Mouse (Mus musculus) lung, postnatal 10 days (tissue): ENCODE measurements around the gene Limch1.

Source experiments
- DNase-seq: peaks from one replicate; pipeline ENCODE4 v3.0.0; 2021

Limch1 gene

DNA sequence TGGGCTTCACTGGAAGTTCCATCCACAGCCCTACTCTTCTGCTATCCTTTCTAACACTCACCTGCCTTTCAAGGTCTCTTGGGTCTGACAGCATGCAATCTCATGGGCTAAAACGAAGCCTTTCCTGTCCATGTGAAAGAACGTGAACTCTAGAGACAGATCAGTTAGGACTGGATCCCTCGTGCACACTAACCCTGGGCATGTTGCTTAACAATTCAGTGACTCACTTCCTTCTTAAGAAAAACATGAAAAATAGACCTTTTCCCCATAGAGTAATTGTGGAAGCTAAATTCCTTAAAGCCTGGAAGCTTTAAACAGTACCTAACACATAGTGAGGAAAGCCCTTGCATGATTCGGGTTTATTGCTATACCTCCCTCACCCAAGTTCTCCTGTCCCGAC is 345.2 kb downstream of the Limch1 start:
- no peak for DNase-seq

- DNase-seq, result no peak
Measured at GRCm38 (mm10) chr5:67091766-67092165, 346.1 kb downstream of the Limch1 start.

GRCm38 (mm10) chr5:67093991-67094390 is 348.4 kb downstream of the Limch1 start:
- DNase-seq, result no peak

- DNase-seq, result no peak
Measured at GRCm38 (mm10) chr5:67095153-67095552, 349.5 kb downstream of the Limch1 start.

- no peak for DNase-seq
Measured at GRCm38 (mm10) chr5:67095651-67096377, 350.2 kb downstream of the Limch1 start.

- peak; percentile 19 for DNase-seq
Measured at GRCm38 (mm10) chr5:67096378-67096771, 350.7 kb downstream of the Limch1 start.

DNA sequence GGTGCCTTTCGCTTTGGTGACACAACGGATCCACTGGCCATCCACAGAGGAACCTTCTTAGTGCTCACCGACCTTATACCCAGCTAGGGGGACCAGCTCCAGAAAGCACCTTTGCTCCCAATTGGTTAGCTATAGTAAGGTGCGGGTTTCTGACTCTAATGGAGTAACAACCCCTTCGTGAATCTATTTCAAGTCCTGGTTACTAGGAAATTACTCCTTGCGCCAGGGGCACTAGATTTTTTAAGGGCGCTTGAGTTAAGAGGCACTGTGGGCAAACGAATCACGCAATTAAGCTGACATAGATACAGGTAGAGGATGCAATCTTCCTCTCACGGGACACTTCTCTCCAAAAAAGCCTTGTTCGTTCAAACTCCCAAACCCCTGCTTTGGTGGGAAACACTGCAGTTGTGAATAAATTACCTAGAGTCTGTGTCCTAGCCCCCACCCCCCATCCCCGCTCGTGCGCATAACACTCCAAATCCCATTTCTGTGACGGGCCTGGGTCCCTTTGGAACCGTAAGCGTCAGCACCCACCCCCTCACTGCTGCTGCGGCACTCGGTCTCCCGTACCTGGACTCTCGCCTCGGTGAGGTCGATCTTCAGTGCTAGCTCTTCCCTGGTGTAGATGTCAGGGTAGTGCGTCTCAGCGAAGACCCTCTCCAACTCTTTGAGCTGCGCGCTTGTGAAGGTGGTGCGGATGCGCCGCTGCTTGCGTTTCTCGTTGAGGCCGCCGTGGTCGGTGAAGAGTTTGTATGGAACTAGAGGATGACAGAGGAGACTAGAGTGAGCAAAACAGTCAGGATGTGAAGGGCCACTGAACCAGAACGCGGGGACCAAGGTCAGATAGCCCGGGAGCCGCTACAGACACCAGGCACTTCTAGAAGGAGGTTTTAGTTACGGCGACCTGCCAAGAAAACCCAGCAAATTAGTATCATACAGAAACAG is 351.8 kb downstream of the Limch1 start:
- DNase-seq, result no peak

DNA sequence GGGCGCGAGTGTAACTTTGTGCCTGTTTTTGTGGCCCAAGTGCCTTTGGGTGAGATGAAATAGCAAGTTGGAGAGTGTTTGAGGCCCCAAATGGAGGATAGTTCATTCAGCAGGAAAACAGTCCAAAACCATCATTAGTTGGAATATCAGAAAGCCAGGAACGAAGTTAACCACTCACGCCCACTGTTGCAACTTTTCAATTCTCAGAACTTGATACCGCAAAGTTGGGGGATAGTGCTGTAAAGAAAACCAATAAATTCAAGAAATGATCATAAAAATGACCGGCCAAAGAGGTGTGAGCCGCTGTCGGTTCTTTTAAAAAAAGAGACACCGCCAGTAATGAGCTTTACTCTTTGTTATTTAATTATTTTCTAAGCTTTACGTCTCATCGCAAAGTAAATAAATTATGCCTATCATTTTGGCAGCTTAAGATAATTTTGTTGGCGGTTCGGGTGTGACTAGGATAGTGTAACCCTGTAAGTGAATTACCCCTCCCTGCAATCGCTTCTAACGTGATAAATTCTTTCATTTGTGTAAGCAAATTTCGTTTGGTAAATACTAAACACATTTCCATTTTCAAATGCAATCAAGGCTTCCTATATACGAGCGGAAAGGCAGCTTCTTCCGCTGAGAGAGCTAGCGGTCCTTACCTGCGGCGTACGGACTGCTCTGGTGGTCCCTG is 352.6 kb downstream of the Limch1 start:
- no peak for DNase-seq

DNA sequence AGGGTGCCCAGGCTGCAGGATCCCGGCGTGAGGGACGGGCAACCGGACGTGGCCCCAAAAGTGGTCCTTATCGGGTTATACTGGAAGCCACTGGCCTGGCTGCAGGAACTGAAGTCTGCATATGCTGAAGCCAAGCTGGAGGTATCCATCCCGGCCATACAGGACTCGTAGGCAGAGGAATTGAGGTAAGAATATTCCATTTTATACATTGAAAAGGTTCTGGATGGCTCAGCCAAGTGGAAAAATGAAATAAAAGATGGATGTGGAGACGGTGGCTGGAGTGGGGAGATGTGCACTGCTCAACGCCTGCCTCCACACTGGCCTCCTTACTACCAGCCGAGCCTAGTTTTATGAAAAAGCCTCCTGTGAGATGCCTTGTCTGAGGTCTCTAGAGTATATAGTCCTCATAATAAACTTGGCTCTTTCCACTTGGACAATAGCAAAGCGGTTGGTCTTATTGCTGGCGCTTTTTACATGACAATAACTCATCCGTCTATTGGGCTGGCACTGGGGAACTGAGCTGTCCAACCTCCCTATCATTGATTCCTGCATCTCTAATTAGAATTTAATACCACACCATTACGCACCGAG is 353.2 kb downstream of the Limch1 start, which contains the start of gene Phox2b:
Phox2b (minus strand) TSS at position 569 of the 591 bp plus-strand sequence.
- no peak for DNase-seq

GRCm38 (mm10) chr5:67099393-67100271 is 354.0 kb downstream of the Limch1 start:
- no peak for DNase-seq

- no peak for DNase-seq
Measured at GRCm38 (mm10) chr5:67100564-67101394, 355.2 kb downstream of the Limch1 start.

GRCm38 (mm10) chr5:67101395-67101760 is 355.8 kb downstream of the Limch1 start:
- no peak for DNase-seq

GRCm38 (mm10) chr5:67101793-67102600 is 356.4 kb downstream of the Limch1 start:
- peak; percentile 18 for DNase-seq

DNA sequence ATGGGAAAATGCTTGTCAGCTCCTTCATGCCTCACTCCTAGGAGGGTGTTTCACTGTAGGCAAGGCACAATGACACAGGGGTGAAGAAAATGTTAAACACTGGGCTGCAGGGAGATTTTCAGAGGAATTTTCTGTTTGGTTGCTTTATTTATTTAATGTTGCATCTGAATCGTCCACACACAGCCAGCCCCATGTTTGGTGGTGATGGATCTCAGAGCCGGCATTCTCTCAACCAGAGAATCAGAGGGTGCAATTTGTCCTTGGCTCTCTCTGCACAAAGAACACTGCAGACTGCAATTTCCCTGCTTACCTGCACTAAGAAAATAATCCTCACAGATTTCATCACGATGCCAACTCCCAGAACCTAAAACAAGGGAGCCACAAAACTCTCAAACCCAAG is 357.4 kb downstream of the Limch1 start:
- no peak for DNase-seq

DNA sequence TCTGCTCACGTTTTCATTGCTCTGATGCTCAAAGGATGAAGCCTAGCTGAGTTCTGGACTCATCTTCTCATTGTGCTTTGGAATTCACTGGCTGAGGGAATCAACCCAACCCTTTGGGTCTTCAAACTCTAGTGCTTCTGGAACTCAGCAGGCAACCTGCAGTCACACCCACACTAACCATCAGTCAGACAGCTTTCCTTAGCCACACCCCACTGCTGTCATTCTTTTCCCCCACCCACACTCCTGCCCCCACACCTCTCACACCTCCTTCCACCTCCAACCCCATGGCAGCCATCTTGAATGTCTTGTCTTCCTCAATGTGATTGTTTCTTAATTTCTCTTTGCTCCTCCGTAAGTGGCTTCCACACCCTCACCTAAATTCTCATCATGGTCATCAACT is 360.6 kb downstream of the Limch1 start:
- no peak for DNase-seq
